Mouse (Mus musculus) E14TG2a.4 (cell line): ENCODE data around the gene Map3k4.
"Not testable (repeated sequence)": the region's sequence is repeated elsewhere in the genome, so short reads cannot be mapped to it uniquely, and the experiment has no call there.

Source experiments
- H3K27me3 ChIP-seq: 2 replicates; pipeline ENCODE4 v1.6.1; 2014; ENCODE audit warnings: low read length, control low read depth; ENCODE audit not compliant: insufficient read depth
- H3K36me3 ChIP-seq: 2 replicates; pipeline ENCODE4 v1.6.1; 2014; ENCODE audit warnings: low read length, control low read depth; ENCODE audit not compliant: insufficient read depth
- H3K4me1 ChIP-seq: replicated peaks from 2 replicates; pipeline ENCODE4 v1.6.1; 2014; ENCODE audit warnings: low read depth, low read length, control low read depth
- H3K4me3 ChIP-seq: replicated peaks from 2 replicates; pipeline ENCODE4 v1.5.1; 2014; ENCODE audit warnings: mild to moderate bottlenecking, low read length
- H3K9me3 ChIP-seq: 2 replicates; pipeline ENCODE4 v1.6.1; 2014; ENCODE audit warnings: low read length, control low read depth
- CTCF ChIP-seq: conservative IDR thresholded peaks from 2 replicates; pipeline ENCODE4 v1.5.1; 2014; ENCODE audit warnings: low read length
- NANOG ChIP-seq: IDR thresholded peaks from 2 replicates; pipeline ENCODE4 v1.6.1; 2014; ENCODE audit warnings: borderline replicate concordance, low read length, mixed read lengths
- POU5F1 ChIP-seq: IDR thresholded peaks from 2 replicates; pipeline ENCODE4 v1.6.1; 2014; ENCODE audit warnings: low read length, borderline replicate concordance

Map3k4 gene

GRCm38 (mm10) chr17:12290735-12291134 is 27.9 kb downstream of the Map3k4 start:
- Histone ChIP-seq H3K36me3 (peaks cover 27% of the 10 kb centered on the region), H3K27me3 (no peaks in the 10 kb centered on the region), H3K9me3 (peaks cover 48% of the 10 kb centered on the region), H3K4me3 (no peak overlapping the region), H3K4me1 (peaks cover 20% of the 10 kb centered on the region)
- no peak for TF ChIP-seq POU5F1
- TF ChIP-seq NANOG: no peak
- no peak for TF ChIP-seq CTCF

GRCm38 (mm10) chr17:12289836-12290235 is 28.8 kb downstream of the Map3k4 start:
- Histone ChIP-seq H3K9me3 (peaks cover 48% of the 10 kb centered on the region), H3K36me3 (peaks cover 27% of the 10 kb centered on the region), H3K4me1 (peaks cover 17% of the 10 kb centered on the region)
- not testable (repeated sequence) for H3K27me3 ChIP-seq, H3K4me3 ChIP-seq

GRCm38 (mm10) chr17:12288871-12289270 is 29.7 kb downstream of the Map3k4 start:
- peaks cover 9% of the 10 kb centered on the region; the same call in 1 of the 2 replicates for H3K4me1 ChIP-seq
- peaks cover 52% of the 10 kb centered on the region for H3K9me3 ChIP-seq
- H3K36me3 ChIP-seq: peaks cover 27% of the 10 kb centered on the region
- H3K27me3 ChIP-seq: no peaks in the 10 kb centered on the region
- TF ChIP-seq NANOG: no peak
- TF ChIP-seq POU5F1: no peak
- no peak for TF ChIP-seq CTCF
- no peak overlapping the region for H3K4me3 ChIP-seq

- Histone ChIP-seq H3K4me3 (no peak overlapping the region), H3K36me3 (peaks cover 58% of the 10 kb centered on the region), H3K9me3 (peaks cover 57% of the 10 kb centered on the region), H3K4me1 (0 out of 2 replicates have a peak, but pooled peaks cover 3% of the 10 kb centered on the region), H3K27me3 (no peaks in the 10 kb centered on the region)
- TF ChIP-seq POU5F1 (no peak), CTCF (no peak), NANOG (no peak)
Measured at GRCm38 (mm10) chr17:12279810-12280209, 38.8 kb downstream of the Map3k4 start.

- no peak for TF ChIP-seq POU5F1
- H3K27me3 ChIP-seq: no peaks in the 10 kb centered on the region
- no peak overlapping the region for H3K4me3 ChIP-seq
- peaks cover 60% of the 10 kb centered on the region for H3K36me3 ChIP-seq
- 0 out of 2 replicates have a peak, but pooled peaks cover 6% of the 10 kb centered on the region for H3K4me1 ChIP-seq
- H3K9me3 ChIP-seq: peaks cover 45% of the 10 kb centered on the region
Measured at GRCm38 (mm10) chr17:12278073-12278472, 40.5 kb downstream of the Map3k4 start.

GRCm38 (mm10) chr17:12277297-12277696 is 41.3 kb downstream of the Map3k4 start:
- H3K27me3 ChIP-seq: no peaks in the 10 kb centered on the region
- peaks cover 63% of the 10 kb centered on the region for H3K36me3 ChIP-seq
- TF ChIP-seq POU5F1 (no peak), CTCF (no peak), NANOG (no peak)
- H3K4me1 ChIP-seq: 0 out of 2 replicates have a peak, but pooled peaks cover 6% of the 10 kb centered on the region
- no peak overlapping the region for H3K4me3 ChIP-seq
- peaks cover 37% of the 10 kb centered on the region for H3K9me3 ChIP-seq

GRCm38 (mm10) chr17:12276496-12277200 is 41.9 kb downstream of the Map3k4 start:
- Histone ChIP-seq H3K9me3 (peaks cover 31% of the 10 kb centered on the region), H3K4me1 (0 out of 2 replicates have a peak, but pooled peaks cover 6% of the 10 kb centered on the region)
- TF ChIP-seq NANOG: no peak
- TF ChIP-seq POU5F1: no peak
- TF ChIP-seq CTCF: no peak

GRCm38 (mm10) chr17:12275756-12276155 is 42.8 kb downstream of the Map3k4 start:
- Histone ChIP-seq H3K4me3 (no peak overlapping the region), H3K9me3 (peaks cover 22% of the 10 kb centered on the region), H3K27me3 (no peaks in the 10 kb centered on the region), H3K36me3 (peaks cover 69% of the 10 kb centered on the region), H3K4me1 (0 out of 2 replicates have a peak, but pooled peaks cover 11% of the 10 kb centered on the region)
- TF ChIP-seq CTCF: no peak
- TF ChIP-seq NANOG: no peak
- TF ChIP-seq POU5F1: no peak

More at GRCm38 (mm10) chr17:12276496-12277200, 41.9 kb downstream of the Map3k4 start:
- Histone ChIP-seq H3K27me3 (no peaks in the 10 kb centered on the region), H3K36me3 (peaks cover 65% of the 10 kb centered on the region), H3K4me3 (no peak overlapping the region)

GRCm38 (mm10) chr17:12273032-12273431 is 45.6 kb downstream of the Map3k4 start:
- Histone ChIP-seq H3K9me3 (no peaks in the 10 kb centered on the region), H3K36me3 (peaks cover 81% of the 10 kb centered on the region), H3K27me3 (no peaks in the 10 kb centered on the region), H3K4me1 (0 out of 2 replicates have a peak, but pooled peaks cover 13% of the 10 kb centered on the region), H3K4me3 (no peak overlapping the region)
- no peak for TF ChIP-seq NANOG
- TF ChIP-seq POU5F1: no peak
- no peak for TF ChIP-seq CTCF
